Mouse (Mus musculus): Measurements from ENCODE around the gene Fam180a. TPM values are rescaled to one million over a fixed set of nuclear protein-coding genes. Genes with fewer than 3 reads are reported as not detected.

The Fam180a gene
- total and polyA plus RNA-seq, 3 experiments: not detected

GRCm38 (mm10) chr6:35352867-35353266 lies 26.9 kb upstream of the Fam180a start:
- peaks cover 4% of the 10 kb centered on the region for H3K27me3 ChIP-seq (replicated peaks)
- H3K36me3 ChIP-seq (replicated peaks in 1 of 2; ENCODE audit: control insufficient read depth in 1 of 2, insufficient read depth in 1 of 2, low read length in 1 of 2): no peaks in the 10 kb centered on the region
- H3K79me2 ChIP-seq (replicated peaks; ENCODE audit: control insufficient read depth, extremely low read depth, insufficient read depth, poor library complexity, severe bottlenecking): no peaks in the 10 kb centered on the region
- dilution Hi-C loops (cut with MboI; ENCODE audit: extremely low pct_ligation_motif_present, extremely low pct_unique_long_range_greater_than_20kb, low sequenced_read_pairs) (no loop called here), in situ Hi-C loops (cut with MboI; ENCODE audit: low pct_ligation_motif_present, low pct_unique_long_range_greater_than_20kb, low sequenced_read_pairs) (no loop called here)
- H3K4me3 ChIP-seq (replicated peaks in 1 of 3; ENCODE audit: low read depth in 2 of 3, low read length in 2 of 3, poor library complexity in 1 of 3): no peak overlapping the region
- no peaks in the 10 kb centered on the region for H3K9me3 ChIP-seq (replicated peaks; ENCODE audit: low read length)
- DNase-seq (ENCODE audit: extremely low read depth): no peak
- H3K9ac ChIP-seq (ENCODE audit: insufficient read depth, low read depth): no peak overlapping the region
- H3K27ac ChIP-seq (ENCODE audit: insufficient read depth, low read depth): no peak overlapping the region
- no peak for TF ChIP-seq MAFK (IDR thresholded peaks at IDR 0.05; ENCODE audit: insufficient replicate concordance, low read length)
- no peak for TF ChIP-seq POLR2A (IDR thresholded peaks at IDR 0.05; ENCODE audit: low read depth, low read length)
- TF ChIP-seq IRF4 (IDR thresholded peaks at IDR 0.05; ENCODE audit: low read depth, low read length): no peak
- H3K4me1 ChIP-seq (ENCODE audit: control insufficient read depth in 1 of 2, insufficient read depth in 2 of 2): no peaks in the 10 kb centered on the region
- no peak overlapping the region for H3K4me2 ChIP-seq (ENCODE audit: insufficient read depth, low read depth, poor library complexity, severe bottlenecking)

GRCm38 (mm10) chr6:35351826-35352225 lies 25.9 kb upstream of the Fam180a start:
- no peak overlapping the region for H3K27ac ChIP-seq (ENCODE audit: insufficient read depth, low read depth)
- H3K4me1 ChIP-seq (ENCODE audit: control insufficient read depth in 1 of 2, insufficient read depth in 2 of 2): no peaks in the 10 kb centered on the region
- H3K79me2 ChIP-seq (replicated peaks; ENCODE audit: control insufficient read depth, extremely low read depth, insufficient read depth, poor library complexity, severe bottlenecking): no peaks in the 10 kb centered on the region
- no peak overlapping the region for H3K4me3 ChIP-seq (replicated peaks in 1 of 3; ENCODE audit: low read depth in 2 of 3, low read length in 2 of 3, poor library complexity in 1 of 3)
- H3K9ac ChIP-seq (ENCODE audit: insufficient read depth, low read depth): no peak overlapping the region
- dilution Hi-C loops (cut with MboI; ENCODE audit: extremely low pct_ligation_motif_present, extremely low pct_unique_long_range_greater_than_20kb, low sequenced_read_pairs) (no loop called here), in situ Hi-C loops (cut with MboI; ENCODE audit: low pct_ligation_motif_present, low pct_unique_long_range_greater_than_20kb, low sequenced_read_pairs) (no loop called here)
- H3K9me3 ChIP-seq (replicated peaks; ENCODE audit: low read length): no peaks in the 10 kb centered on the region
- peaks cover 4% of the 10 kb centered on the region for H3K27me3 ChIP-seq (replicated peaks)
- TF ChIP-seq RAD21 (IDR thresholded peaks at IDR 0.05; ENCODE audit: low read depth, low read length): no peak
- no peak for TF ChIP-seq TBP (conservative IDR thresholded peaks at IDR 0.05; ENCODE audit: low read depth, low read length)
- TF ChIP-seq BHLHE40 (IDR thresholded peaks at IDR 0.05; ENCODE audit: low read depth, low read length): no peak
- no peak for TF ChIP-seq MAZ (IDR thresholded peaks at IDR 0.05; ENCODE audit: low read depth, low read length)
- TF ChIP-seq CTCF (conservative IDR thresholded peaks at IDR 0.05 in 1 of 2, IDR thresholded peaks at IDR 0.05 in 1 of 2; ENCODE audit: low read depth in 2 of 2, low read length in 2 of 2): no peak
- no peak for TF ChIP-seq ZNF384 (IDR thresholded peaks at IDR 0.05; ENCODE audit: low read depth, low read length)
- no peak for TF ChIP-seq SIN3A (IDR thresholded peaks at IDR 0.05; ENCODE audit: low read length)
- no peak for TF ChIP-seq ZKSCAN1 (IDR thresholded peaks at IDR 0.05; ENCODE audit: borderline replicate concordance, low read depth, low read length)
- TF ChIP-seq ZC3H11A (IDR thresholded peaks at IDR 0.05; ENCODE audit: low read depth, low read length): no peak
- no peak for TF ChIP-seq MAFK (IDR thresholded peaks at IDR 0.05; ENCODE audit: insufficient replicate concordance, low read length)
- TF ChIP-seq MEF2A (IDR thresholded peaks at IDR 0.05; ENCODE audit: borderline replicate concordance, low read depth, low read length): no peak
- TF ChIP-seq MXI1 (IDR thresholded peaks at IDR 0.05; ENCODE audit: low read depth, low read length): no peak
- no peak for TF ChIP-seq ZMIZ1 (IDR thresholded peaks at IDR 0.05; ENCODE audit: low read depth, low read length)
- no peak for TF ChIP-seq EP300 (IDR thresholded peaks at IDR 0.05; ENCODE audit: low read length)
- TF ChIP-seq POLR2AphosphoS2 (IDR thresholded peaks at IDR 0.05; ENCODE audit: low read depth, low read length): no peak
- no peaks in the 10 kb centered on the region for H3K36me3 ChIP-seq (replicated peaks in 1 of 2; ENCODE audit: control insufficient read depth in 1 of 2, insufficient read depth in 1 of 2, low read length in 1 of 2)
- no peak overlapping the region for H3K4me2 ChIP-seq (ENCODE audit: insufficient read depth, low read depth, poor library complexity, severe bottlenecking)
- no peak for DNase-seq (ENCODE audit: extremely low read depth)
